Mouse (Mus musculus): ENCODE measurements around the gene Mecom.
"Not testable (repeated sequence)": the region's sequence is repeated elsewhere in the genome, so short reads cannot be mapped to it uniquely, and the experiment has no call there.

- not testable (repeated sequence) for TF ChIP-seq REST (IDR thresholded peaks at IDR 0.05; ENCODE audit: insufficient read depth, insufficient read length); USF1 (IDR thresholded peaks at IDR 0.05; ENCODE audit: low read depth); MYOG (IDR thresholded peaks at IDR 0.05; ENCODE audit: control insufficient read depth in 1 of 3, insufficient read depth in 1 of 3, insufficient read length in 2 of 3, low read depth in 2 of 3); POLR2A (IDR thresholded peaks at IDR 0.05; ENCODE audit: insufficient read length, low read depth); E2F4 (IDR thresholded peaks at IDR 0.05; ENCODE audit: insufficient read depth); MAX (IDR thresholded peaks at IDR 0.05; ENCODE audit: low read depth); TCF12 (IDR thresholded peaks at IDR 0.05; ENCODE audit: insufficient read depth, poor library complexity, severe bottlenecking); POLR2AphosphoS2 (IDR thresholded peaks at IDR 0.05; ENCODE audit: insufficient read length, low read depth)
These were observed 18.5 kb upstream of the Mecom start for GRCm38 (mm10) chr3:30566333-30566732.
